Mouse (Mus musculus) spleen, postnatal 10 days (tissue): ENCODE measurements around the gene Defa33.
"Not testable (repeated sequence)": the region's sequence is repeated elsewhere in the genome, so short reads cannot be mapped to it uniquely, and the experiment has no call there.

Experiments used
- DNase-seq, 2 experiments: peaks; one replicate each; pipeline ENCODE4 v3.0.0; 2021 to 2022; ENCODE audit warnings: low spot score in 2 of 2

Defa33 gene

GRCm38 (mm10) chr8:21391511-21391910 lies at the start of gene Defa33:
TSS of gene Defa33 (plus strand) at chr8:21391811.
- not testable (repeated sequence) for DNase-seq

GRCm38 (mm10) chr8:21378215-21378614 lies 13.4 kb upstream of the Defa33 start, which contains the start of gene Defa2:
TSS of gene Defa2 (plus strand) at chr8:21378515.
- not testable (repeated sequence) for DNase-seq

- DNase-seq: not testable (repeated sequence)
Observed at GRCm38 (mm10) chr8:21427111-21427510, 35.5 kb downstream of the Defa33 start, which contains the start of gene Defa36. TSS of gene Defa36 (plus strand) at chr8:21427411.
